Mouse (Mus musculus): ENCODE data around the gene Siva1. TPM values are rescaled to one million over a fixed set of nuclear protein-coding genes. Genes with fewer than 3 reads are reported as not detected.

Gene Siva1
- total RNA-seq, 1 experiment from 2014 or later: 46.0 TPM

DNA sequence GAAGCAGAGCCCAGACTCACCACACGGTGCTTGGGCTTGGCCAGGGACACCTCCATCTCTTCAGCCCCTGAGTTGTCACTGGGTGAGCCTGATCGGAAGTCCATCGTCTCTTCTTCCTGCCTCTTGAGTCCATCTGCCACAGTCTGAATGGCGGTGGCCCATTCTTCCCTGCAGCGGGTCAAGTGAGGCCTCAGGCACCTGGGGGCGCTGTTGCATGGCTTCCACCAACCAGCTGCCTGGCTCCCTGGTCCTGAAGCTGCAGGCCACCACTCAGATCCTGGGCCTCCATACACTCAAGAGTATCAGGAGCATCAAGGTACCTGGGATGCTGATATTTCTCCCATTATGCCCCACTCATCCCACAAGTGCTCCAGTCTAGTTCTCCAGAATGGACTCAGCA, 14.6 kb downstream of the Siva1 start:
- peak; percentile 83 for DNase-seq

DNA sequence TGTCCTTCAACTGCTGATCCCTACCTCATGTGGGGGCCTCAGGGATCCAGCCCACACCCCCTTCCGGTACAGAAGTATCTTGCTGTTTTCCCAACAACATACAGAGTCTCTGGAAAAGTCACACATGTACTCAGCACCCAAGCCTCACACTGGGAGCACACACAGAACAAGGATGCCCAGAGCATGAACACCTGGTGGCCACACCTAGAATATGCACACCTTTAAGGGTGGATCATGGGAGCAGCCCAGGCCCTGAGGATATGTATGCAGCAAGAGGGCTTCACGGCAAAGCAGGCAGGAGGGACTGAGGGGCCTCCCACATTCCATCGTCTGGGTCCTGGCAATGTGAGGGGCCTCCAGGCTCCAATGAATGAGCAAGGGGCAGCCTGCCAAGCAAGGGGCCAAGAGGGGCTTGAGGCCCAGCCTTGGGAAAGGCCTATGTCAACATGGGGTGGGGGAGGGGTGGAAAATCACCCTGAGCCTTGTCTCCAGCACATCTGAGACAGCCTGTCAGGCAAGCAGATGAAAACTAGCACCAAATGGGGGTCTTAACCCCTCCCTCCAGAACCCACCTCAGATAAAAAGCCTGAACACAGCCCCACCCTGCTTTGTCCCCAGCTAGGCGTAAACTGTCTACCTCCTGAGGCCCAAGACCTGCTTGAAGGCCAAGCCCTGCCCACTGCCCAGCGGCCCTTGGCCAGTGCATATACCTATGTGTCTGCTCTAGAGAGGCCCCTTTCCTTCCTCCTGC, 16.3 kb downstream of the Siva1 start:
- DNase-seq: no peak

DNA sequence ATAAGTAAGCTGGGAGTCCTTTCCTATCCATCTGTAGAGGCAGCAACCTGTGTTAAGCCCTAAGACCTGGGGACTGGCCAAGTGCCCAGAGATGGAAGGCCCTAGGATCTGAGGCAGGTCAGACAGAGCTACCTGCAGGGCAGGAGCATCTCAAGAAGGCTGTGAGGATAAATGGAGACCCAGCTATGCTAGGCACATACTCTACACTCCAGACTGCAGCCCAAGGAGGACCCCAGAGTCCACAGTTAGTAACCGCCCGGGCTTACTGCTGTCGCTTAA, 16.8 kb downstream of the Siva1 start:
- DNase-seq: no peak

DNA sequence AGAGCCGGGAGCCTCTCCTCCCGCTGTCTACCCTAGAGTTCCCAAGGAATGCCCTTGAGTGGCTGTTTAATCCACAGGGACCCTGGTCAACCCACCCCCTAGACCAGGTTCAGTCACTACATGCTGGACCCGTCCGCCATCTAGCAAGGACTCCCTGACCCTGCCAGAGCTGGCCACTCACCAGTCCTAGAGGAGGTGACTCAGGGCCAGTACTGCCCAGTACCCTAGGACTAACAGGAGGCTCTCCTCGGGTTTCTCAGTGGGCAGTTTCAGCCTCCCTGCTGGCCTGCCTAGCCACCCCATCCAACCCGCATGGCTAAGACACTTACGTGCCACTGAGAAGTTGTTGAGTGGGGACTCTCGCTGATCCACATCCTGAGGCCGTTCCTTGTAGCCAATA, 17.4 kb downstream of the Siva1 start:
- DNase-seq: no peak

DNA sequence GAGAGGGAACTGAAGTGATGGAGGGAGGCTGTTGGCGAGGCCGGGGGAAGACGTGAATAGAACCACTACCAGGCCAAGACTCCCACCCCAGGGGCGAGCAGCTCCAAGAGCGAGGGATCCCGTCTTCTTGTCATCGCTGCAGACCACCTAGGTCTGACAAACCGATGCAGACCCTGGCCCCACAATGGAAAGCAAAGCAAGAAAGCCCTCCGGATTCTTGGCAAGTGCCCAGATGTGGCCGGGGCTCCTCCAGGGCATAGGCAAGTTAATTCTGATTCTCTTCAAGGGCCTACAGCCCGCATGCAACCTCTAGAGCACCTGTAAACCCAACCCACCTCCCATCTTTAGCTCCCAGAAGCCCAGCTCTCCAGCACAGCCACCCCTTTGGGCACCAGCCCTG, 18.8 kb downstream of the Siva1 start:
- no peak for DNase-seq

DNA sequence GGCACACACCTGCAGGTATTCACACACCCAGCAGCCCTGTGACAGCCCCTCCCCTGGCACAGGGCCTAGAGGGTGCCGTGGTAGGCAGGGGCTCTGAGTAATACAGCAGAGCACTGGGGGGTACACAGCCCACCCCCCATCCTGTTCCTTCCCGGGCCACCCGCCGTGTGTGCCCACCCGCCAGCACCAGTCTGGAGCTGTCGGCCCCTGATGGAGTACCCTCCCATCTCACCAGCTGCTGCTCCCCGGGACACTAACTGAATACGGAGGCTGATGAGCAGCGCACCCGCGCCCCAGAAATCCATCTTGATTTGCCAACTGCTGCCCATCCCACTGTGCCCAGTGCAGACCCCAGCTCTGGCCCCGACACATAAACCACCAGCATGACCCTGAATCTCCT, 19.2 kb downstream of the Siva1 start:
- DNase-seq: no peak

DNA sequence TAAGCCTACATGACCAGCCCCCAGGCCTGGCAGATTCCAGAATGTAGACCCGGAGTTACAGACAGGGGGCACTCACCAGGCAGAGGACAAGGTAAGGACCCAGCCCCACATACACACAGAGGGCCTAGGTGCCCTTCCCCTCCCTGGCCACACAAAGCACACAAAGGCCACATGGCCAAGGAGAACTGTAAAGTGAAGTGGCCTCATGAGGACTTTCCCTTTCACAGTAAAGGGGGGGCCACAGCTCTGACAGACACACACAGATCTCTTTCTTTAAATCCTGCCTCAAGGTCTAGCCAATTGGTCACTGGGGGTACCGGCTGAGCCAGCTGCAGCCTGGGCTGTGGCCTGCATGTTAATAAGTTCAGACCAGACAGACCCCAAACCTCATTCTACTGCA, 19.6 kb downstream of the Siva1 start:
- no peak for DNase-seq

DNA sequence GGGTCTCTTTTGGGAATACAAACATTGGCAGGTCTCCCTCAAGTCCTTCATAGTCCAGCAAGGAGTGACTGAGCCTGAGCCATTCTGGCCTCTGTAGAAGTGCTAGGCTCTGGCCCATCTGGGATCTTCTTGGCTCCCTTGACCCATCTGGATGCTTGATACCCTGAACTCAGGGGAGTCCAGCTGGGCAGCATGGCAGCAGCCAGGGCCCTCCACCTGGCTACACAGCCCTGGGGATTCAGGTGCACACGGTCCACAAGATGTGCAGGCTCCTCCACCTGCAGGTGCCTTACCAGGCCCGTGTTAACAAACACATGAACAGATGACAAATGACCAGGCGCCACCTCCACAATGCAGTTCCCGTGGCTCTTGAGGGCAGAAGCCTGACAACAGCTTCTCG, 20.2 kb downstream of the Siva1 start:
- no peak for DNase-seq

DNA sequence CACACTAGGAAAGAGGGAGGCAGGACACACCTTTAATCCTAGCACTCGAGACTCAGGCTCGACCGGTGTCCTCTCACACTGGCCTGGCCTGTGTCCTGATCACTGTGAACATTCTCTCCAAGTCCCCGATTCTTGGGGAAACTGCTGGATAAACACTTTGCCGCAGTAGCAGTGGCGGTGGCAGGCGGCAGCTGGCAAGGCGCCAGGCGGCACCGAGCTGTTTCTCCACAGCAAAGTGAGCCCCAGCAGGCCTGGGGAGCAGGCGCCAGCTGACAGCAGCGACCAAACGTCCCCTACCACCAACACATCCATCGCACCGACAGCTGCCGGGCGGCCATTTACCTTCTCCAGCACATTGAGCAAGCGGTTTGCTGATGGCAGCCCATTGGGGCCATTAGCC, 21.0 kb downstream of the Siva1 start:
- DNase-seq: peak; percentile 79

DNA sequence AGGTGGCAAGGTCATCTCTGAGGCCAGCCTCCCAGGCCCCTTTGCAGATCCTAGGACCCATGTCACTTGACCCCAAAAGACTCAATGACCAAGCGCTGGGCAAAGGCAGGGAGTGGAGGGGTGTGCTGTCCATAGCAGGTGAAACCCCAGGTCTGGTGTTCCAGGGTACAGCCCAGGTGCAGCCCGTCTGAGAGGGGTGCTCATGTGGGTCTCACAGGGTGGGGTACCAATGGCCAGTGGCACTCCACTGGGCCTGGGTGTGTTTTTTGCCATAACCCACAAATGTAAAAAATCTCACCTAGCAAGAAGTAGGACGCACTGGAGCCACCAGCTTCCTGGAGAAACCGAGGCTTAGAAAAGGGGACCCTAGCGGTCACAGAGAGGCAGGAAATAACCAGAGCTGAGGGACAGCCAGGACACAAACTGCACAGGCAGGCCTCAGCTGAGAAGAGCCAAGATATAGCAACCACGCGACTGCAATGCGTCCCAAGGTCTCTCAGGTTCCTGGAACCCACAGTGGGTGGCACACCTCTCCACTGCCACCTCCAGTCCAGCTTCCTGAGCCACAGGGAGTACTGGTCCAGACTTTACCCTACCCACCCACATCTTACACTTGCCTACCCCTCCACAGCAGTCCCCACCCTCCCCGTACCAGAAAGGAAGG, 21.5 kb downstream of the Siva1 start:
- no peak for DNase-seq

DNA sequence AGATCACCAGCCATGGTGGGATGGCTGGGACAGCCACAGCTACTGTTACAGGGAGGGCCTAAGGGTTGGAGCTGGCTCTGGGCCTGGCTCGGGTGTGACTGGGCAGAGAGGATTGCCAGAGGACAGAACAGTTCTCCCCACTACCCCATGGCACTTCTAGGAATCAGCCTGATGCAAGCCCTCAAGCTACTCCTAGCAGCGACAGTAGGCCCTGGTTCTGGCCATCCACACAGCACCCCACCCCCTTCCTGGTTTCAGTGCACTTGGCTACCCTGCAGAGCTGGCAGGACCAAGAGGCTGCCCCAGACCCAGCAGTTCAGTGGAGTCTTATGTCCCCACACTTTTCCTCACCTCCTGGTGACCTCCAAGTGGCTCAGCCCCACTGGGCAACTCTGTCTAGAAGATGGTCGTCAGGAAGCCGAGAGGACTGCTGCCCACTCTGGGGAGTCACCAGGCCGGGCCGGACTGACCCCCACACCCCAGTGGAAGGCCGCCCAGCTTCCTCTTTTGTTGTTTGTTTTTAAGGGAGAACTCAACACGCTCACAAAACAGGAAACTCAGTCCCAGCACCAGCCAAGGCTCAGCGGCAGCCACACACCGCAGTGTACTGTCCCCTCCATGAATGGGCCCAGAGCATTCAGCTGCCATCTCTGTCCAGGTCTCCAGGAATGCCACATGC, 23.3 kb downstream of the Siva1 start:
- peak; percentile 56 for DNase-seq

DNA sequence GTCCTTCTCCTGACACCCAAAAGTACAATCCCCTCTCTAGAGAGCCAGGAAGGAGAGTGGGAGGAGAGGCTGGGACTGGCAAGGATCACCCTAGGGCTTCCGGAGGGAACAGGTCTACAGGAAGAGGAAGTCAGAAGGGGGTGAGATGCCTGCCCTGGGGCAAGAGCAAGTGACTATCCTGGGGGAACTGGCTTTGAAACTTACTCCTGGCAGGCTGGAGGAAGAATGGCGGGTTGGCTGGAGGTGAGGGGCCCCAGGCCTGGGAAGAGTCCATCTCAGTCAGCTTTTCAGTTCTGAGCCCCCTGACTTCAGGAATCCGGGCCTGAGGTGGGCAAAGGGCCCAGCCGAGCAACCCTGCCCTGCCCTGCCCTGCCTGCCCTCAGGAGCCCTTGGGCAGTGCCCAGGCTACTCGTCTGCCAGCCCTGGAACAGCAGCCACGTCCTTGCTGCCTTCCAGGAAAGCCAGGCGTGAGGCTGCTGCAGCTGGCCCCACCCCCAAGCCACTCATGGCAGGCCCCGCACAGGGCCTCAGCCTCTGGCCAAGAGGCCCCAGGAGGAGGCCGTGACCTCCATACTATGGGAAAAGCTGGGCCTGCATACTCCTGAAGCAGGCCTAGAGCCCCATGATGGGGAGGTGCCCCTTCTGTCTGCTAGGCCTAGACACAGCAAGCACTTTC, 26.4 kb downstream of the Siva1 start:
- DNase-seq: peak; percentile 79

DNA sequence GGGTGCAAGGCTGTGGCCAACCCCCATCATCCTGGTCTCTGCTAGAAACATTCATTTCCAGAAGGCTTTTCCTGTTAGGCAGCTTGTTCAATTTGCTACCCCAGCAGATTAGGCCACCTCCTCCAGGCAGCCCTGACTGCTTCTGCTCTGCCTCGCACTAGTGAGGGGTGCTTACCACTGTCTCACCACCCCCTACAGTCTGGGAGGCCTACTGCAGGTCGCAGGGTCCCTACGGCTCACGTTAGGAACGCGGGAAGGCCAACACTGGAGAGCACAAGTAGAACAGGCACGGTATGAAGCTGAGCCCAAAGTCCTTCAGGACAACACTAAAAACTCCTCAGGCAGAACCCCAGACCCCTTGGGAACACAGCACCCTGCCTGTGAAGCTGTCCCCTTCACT, 27.4 kb downstream of the Siva1 start:
- DNase-seq: no peak

DNA sequence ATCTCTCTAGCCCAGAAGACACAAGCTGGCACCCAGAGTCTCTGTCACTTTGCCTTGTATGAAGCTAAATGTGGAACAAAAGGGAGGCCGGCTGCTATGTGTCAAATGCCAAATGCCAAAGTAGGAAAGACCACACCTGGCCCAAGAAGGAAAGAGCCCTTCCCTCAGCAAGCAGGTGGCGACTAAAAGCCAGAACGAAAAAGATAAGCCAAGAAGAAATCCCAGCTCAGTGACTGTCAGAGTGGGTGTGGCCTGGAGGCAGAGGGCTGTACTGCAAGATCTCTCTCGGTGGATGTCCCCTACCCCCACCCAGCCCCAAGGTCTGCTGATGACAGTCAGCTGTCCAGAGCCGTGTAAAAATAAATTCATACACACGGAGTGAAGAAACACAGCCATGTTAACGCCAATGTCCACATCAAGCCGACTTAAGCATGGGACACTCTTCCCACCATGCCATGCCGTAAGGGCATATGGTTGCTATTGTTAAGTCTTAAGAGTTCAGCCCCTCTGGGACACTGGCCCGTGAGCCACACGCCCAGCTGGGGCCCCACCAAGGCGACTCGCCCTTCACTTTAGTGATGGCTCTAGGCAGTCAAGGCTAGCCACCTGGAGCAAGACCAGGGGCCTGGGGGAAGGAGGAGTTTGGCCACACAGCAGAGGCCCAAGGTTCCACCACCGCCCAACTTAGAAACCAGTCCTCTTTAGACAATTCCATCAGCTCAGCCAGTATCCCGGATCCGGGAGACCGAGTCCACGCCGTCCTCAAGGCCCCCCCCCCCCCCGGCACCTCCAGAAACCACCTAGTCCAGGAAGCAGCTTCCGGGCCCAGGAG, 28.5 kb downstream of the Siva1 start:
- peak; percentile 60 for DNase-seq

DNA sequence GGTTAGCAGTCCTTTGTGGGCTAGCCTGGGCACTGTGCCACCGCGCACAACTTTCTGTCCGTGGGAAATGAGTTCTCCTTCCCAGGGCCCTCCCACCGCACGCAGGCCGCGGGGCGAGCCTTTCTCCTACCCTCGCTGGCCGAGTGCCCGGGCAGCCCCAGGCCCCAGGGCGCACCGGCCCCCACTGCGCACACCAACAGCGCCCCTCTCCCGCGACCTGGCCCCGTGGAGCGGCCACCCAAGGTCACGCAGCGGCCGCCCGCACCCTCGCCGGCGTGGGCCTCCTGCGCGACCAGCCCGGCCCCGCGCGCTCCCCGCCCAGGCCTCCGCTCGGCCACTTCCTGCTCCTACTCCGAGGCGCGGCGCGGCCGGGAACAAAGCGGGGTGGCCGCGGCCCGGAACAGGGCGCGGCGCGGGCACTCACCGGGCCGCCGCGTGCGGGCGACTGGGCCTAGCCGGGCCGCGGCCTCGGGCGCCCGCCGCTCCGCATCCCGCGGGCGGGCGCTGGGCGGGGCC, 29.2 kb downstream of the Siva1 start:
- DNase-seq: peak; percentile 55

DNA sequence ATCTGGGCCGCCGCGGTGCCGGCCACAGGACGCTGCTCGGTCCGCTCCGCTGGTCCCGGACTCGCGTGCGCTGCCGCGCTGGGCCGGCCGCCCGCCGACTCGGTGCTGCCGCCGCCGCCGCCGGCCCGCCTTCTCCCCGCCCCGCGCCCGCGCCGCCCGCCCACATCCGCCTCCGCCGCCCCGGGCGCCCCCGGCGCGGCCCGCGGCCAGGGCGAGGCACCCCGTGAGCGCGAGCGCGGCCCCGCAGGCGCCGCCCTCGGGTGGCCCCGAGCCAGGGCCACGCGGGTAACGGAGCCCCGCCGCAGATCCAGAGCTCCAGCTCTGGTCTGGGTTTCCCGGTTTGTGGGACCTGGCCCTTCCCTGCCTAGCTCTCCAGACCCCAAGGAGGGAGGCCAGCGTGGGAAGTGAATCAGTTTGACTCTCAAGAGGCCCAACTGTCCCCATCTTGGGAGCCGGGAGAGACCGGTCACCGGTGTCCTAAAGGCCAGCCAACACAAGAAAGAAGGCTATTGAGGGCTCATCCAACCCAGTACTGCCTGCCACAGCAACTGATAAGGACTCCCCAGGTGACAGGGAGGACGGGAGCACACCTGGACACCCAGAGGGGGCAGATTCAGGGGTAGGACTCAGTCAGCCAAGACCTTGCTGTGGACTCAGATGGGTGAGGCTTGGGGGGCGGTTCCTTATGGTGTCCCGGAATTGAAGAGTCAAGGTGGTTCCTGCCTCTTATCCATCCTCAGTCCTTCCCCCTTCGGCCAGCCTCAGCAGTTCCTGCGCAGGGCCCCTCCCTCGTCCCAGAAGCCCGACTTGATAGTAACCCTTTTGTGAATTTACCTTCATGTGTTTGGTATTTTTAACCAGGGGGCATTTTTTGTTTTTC, 29.9 kb downstream of the Siva1 start, which contains the start of gene Akt1:
Gene Akt1 (minus strand): TSS at position 753 of the 880 bp plus-strand sequence.
- peak; percentile 76 for DNase-seq

DNA sequence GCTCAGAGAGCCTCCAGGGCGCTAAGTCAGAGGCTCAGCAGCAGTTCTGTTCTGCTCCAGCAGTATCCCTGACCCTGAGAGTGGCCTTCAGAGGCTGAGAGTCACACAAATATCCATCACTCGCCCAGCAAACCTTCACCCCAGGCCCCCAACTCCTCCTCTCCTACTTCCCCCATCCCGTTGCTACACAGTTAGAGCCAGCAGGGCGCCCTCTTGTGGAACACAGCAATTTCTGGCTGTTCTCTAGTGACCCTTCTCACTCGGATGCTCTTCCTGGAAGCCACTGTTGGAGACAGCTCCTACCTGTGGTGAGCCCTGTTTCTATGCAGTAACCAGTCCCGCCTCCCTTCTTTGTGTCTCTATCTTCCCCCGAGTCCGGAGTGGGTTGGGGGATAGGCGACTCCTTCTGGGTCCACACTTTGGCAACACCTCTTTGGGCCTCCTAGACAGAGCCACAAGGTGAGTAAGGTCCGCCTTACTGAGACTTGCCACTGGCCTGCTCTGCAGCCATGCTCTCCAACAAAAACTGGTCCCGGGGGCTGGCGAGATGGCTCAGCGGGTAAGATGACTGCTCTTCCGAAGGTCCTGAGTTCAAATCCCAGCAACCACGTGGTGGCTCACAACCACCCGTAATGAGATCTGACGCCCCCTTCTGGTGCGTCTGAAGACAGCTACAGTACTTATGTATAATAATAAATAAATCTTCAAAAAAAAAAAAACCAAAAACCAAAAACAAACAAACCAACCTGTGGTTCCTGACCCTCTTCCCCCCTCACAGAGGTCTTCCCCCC, 31.0 kb downstream of the Siva1 start:
- DNase-seq: peak; percentile 86

DNA sequence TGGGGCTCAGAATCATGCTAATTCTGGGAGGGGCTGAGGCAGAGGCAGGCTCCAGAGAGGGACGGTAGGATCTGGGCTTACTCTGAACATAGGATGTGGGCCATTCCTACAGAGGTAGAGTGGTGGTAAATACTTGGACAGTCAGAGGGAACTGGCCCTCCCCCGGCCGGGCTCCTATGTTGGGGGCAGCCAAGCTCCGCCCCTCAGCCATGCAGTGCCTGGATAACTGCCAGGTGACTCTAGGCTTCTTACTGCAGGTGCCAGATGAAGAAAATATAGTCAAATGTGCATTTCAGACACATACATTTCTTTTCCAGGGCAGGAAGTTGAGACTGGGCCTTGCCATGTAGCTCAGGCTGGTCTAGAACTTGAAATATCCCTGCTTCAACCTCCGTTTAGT, 32.6 kb downstream of the Siva1 start:
- DNase-seq: peak; percentile 65

DNA sequence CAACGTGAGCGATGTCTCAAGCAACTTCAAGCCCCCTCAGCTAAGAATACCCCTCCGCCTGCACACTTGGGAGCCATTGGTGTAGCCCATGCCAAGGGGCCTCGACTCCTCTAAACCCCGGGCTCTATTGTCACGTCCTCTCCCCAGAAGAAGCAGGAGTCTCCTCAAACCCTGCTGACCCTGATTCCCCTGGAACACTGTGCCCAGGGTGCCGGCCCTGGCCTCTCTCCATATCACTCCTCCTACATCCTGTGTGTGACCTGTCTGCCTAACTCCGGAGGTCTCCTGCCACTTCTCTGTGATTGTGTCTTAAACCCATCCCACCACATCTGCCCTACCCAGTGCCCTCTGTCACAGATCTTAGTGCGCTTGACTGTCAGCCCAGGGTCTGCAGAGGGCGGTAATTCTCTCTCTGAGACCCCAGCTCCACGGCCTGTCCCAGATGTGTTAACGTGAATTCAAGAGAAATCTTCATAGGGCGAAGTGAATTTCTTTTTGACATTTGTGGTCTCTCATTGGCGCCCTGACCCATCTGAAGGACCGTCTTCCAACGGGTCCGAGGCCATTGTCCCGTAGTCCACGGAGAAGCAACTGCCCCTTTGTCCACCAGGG, 33.6 kb downstream of the Siva1 start:
- DNase-seq: no peak

Data from adrenal gland, postnatal 25 days (tissue).